Mouse (Mus musculus) cerebellum, postnatal 25 days (tissue): ENCODE data around the gene Notch2.
A peak's percentile ranks its signal among the peaks of the same experiment; 100 is the strongest.

ENCODE experiments used
- DNase-seq, 2 experiments: peaks; one replicate each; pipeline ENCODE4 v3.0.0; 2021; ENCODE audit warnings: mixed read lengths in 2 of 2

Gene Notch2

GRCm38 (mm10) chr3:98054334-98055007 is 41.1 kb downstream of the Notch2 start:
- DNase-seq: no peak

- DNase-seq: no peak
Measured at GRCm38 (mm10) chr3:98055008-98055345, 41.6 kb downstream of the Notch2 start.

GRCm38 (mm10) chr3:98055808-98056728 is 42.7 kb downstream of the Notch2 start:
- no peak for DNase-seq

GRCm38 (mm10) chr3:98056956-98057365 is 43.6 kb downstream of the Notch2 start:
- DNase-seq: no peak

- no peak for DNase-seq
Measured at GRCm38 (mm10) chr3:98059076-98059475, 45.7 kb downstream of the Notch2 start.

- DNase-seq: no peak
Measured at GRCm38 (mm10) chr3:98060981-98061660, 47.8 kb downstream of the Notch2 start.

- no peak for DNase-seq
Measured at GRCm38 (mm10) chr3:98061661-98062330, 48.5 kb downstream of the Notch2 start.

GRCm38 (mm10) chr3:98062591-98063185 is 49.4 kb downstream of the Notch2 start:
- DNase-seq: no peak

GRCm38 (mm10) chr3:98063186-98063771 is 50.0 kb downstream of the Notch2 start:
- DNase-seq: no peak

GRCm38 (mm10) chr3:98063833-98064232 is 50.5 kb downstream of the Notch2 start:
- no peak for DNase-seq

GRCm38 (mm10) chr3:98065004-98065403 is 51.7 kb downstream of the Notch2 start:
- DNase-seq: no peak

GRCm38 (mm10) chr3:98066434-98066833 is 53.1 kb downstream of the Notch2 start:
- no peak for DNase-seq

GRCm38 (mm10) chr3:98067413-98067812 is 54.1 kb downstream of the Notch2 start:
- peak in 1 of 2 experiments; percentile 58 for DNase-seq

GRCm38 (mm10) chr3:98067852-98068491 is 54.6 kb downstream of the Notch2 start:
- peak in 1 of 2 experiments; percentile 23 for DNase-seq

- DNase-seq: no peak
Measured at GRCm38 (mm10) chr3:98069161-98069560, 55.8 kb downstream of the Notch2 start.

- no peak for DNase-seq
Measured at GRCm38 (mm10) chr3:98069856-98070255, 56.5 kb downstream of the Notch2 start.

- DNase-seq: no peak
Measured at GRCm38 (mm10) chr3:98072570-98072969, 59.2 kb downstream of the Notch2 start.

GRCm38 (mm10) chr3:98073545-98073944 is 60.2 kb downstream of the Notch2 start:
- DNase-seq: no peak

- no peak for DNase-seq
Measured at GRCm38 (mm10) chr3:98074622-98075231, 61.4 kb downstream of the Notch2 start.

GRCm38 (mm10) chr3:98077866-98078265 is 64.5 kb downstream of the Notch2 start:
- DNase-seq: no peak

GRCm38 (mm10) chr3:98078816-98079215 is 65.5 kb downstream of the Notch2 start:
- no peak for DNase-seq
